Mouse (Mus musculus) ES-E14 (cell line): ENCODE measurements at regions not wholly inside any gene's neighbourhood (a gene's known extent, or its start where the extent isn't known, plus 50 kb on each side); places are given as distances from the start of the nearest gene placed in this dataset.
"Not testable (repeated sequence)": the region's sequence is repeated elsewhere in the genome, so short reads cannot be mapped to it uniquely, and the experiment has no call there.

ENCODE experiments used
- DNase-seq: peaks from one replicate; pipeline ENCODE4 v3.0.0-alpha.2; 2013; ENCODE audit warnings: low read depth, low spot score
- H3K27ac ChIP-seq: 2 replicates; pipeline ENCODE4 v1.5.1; 2012; ENCODE audit warnings: low read depth, mild to moderate bottlenecking, low read length, moderate library complexity, mixed read lengths; ENCODE audit not compliant: poor library complexity, insufficient read depth, severe bottlenecking
- H3K36me3 ChIP-seq: 2 replicates; pipeline ENCODE4 v1.6.1; 2012; ENCODE audit warnings: mild to moderate bottlenecking, low read length, moderate library complexity, mixed read lengths; ENCODE audit not compliant: control insufficient read depth, poor library complexity, insufficient read depth, severe bottlenecking
- H3K4me1 ChIP-seq, 2 experiments: fragments of 150-350 bp in 1 of 2; sonication (generic) in 1 of 2; 2 replicates each; pipeline ENCODE4 v1.6.1; 2012; ENCODE audit warnings: low read length in 2 of 2, mild to moderate bottlenecking in 1 of 2, mixed read lengths in 1 of 2; ENCODE audit not compliant: control insufficient read depth in 2 of 2, insufficient read depth in 2 of 2, poor library complexity in 1 of 2
- H3K4me3 ChIP-seq, 2 experiments: fragments of 150-350 bp in 1 of 2; sonication (generic) in 1 of 2; 2 replicates each; pipeline ENCODE4 v1.5.1; 2012; ENCODE audit warnings: low read length in 2 of 2, low read depth in 1 of 2, mild to moderate bottlenecking in 1 of 2, mixed read lengths in 1 of 2; ENCODE audit not compliant: insufficient read depth in 1 of 2, poor library complexity in 1 of 2, severe bottlenecking in 1 of 2
- H3K9ac ChIP-seq: 2 replicates; pipeline ENCODE4 v1.6.1; 2012; ENCODE audit warnings: low read depth, mild to moderate bottlenecking, low read length, mixed read lengths; ENCODE audit not compliant: poor library complexity, insufficient read depth, severe bottlenecking
- H3K9me3 ChIP-seq: fragments of 150-350 bp; sonication (generic); 2 replicates; pipeline ENCODE4 v1.6.1; 2012; ENCODE audit warnings: low read depth, mild to moderate bottlenecking, low read length; ENCODE audit not compliant: control insufficient read depth, insufficient read depth
- CHD2 ChIP-seq: IDR thresholded peaks from 2 replicates; pipeline ENCODE4 v1.6.1; 2014; ENCODE audit warnings: mild to moderate bottlenecking, low read depth, low read length, inconsistent platforms
- HCFC1 ChIP-seq: IDR thresholded peaks from 2 replicates; pipeline ENCODE4 v1.6.1; 2012; ENCODE audit warnings: low read length, inconsistent platforms, borderline replicate concordance; ENCODE audit not compliant: insufficient read depth
- MAFK ChIP-seq: IDR thresholded peaks from 2 replicates; pipeline ENCODE4 v1.6.1; 2014; ENCODE audit warnings: mild to moderate bottlenecking, low read depth, low read length, inconsistent platforms; ENCODE audit not compliant: insufficient read depth
- ZC3H11A ChIP-seq: IDR thresholded peaks from 2 replicates; pipeline ENCODE4 v1.6.1; 2012; ENCODE audit warnings: low read depth, mild to moderate bottlenecking, inconsistent platforms, low read length, borderline replicate concordance
- ZNF384 ChIP-seq: IDR thresholded peaks from 2 replicates; pipeline ENCODE4 v1.6.1; 2012; ENCODE audit warnings: low read depth, low read length, inconsistent platforms
- in situ Hi-C, 2 experiments: fragments of 600-800 bp; cut with MboI; formaldehyde crosslinking; loops; one replicate each; pipeline ENCODE4 v1.15.1; 2025; ENCODE audit warnings: low sequenced_read_pairs in 2 of 2, inconsistent platforms in 1 of 2; ENCODE audit not compliant: unreplicated experiment in 2 of 2

GRCm38 (mm10) chr11:42928916-42929315 lies 106.6 kb upstream of the Gm9972 start:
- in situ Hi-C loops = no loop called here
- no peak for TF ChIP-seq ZC3H11A
- no peak for TF ChIP-seq HCFC1
- no peak for TF ChIP-seq ZNF384
- no peak for TF ChIP-seq CHD2
- TF ChIP-seq MAFK = no peak
- no peaks in the 10 kb centered on the region for H3K9me3 ChIP-seq
- no peak overlapping the region for H3K9ac ChIP-seq
- no peak overlapping the region for H3K4me3 ChIP-seq
- no peaks in the 10 kb centered on the region for H3K36me3 ChIP-seq
- no peak for DNase-seq
- H3K4me1 ChIP-seq = no peaks in the 10 kb centered on the region
- no peak overlapping the region for H3K27ac ChIP-seq

GRCm38 (mm10) chr11:42939271-42939670 lies 96.3 kb upstream of the Gm9972 start:
- DNase-seq = not testable (repeated sequence)

GRCm38 (mm10) chr11:42941561-42941960 lies 94.0 kb upstream of the Gm9972 start:
- DNase-seq = no peak
- TF ChIP-seq CHD2 (no peak), HCFC1 (no peak), ZC3H11A (no peak), MAFK (no peak), ZNF384 (no peak)

More at GRCm38 (mm10) chr11:42939271-42939670, 96.3 kb upstream of the Gm9972 start:
- H3K36me3 ChIP-seq, H3K4me3 ChIP-seq, in situ Hi-C loops, H3K4me1 ChIP-seq, H3K9me3 ChIP-seq, H3K27ac ChIP-seq, H3K9ac ChIP-seq: not testable (repeated sequence)

GRCm38 (mm10) chr11:42942284-42942683 lies 93.3 kb upstream of the Gm9972 start:
- no peak for DNase-seq
- TF ChIP-seq MAFK (no peak), HCFC1 (no peak), CHD2 (no peak), ZNF384 (no peak), ZC3H11A (no peak)
- Histone ChIP-seq H3K36me3 (no peaks in the 10 kb centered on the region), H3K4me3 (no peak overlapping the region), H3K4me1 (no peaks in the 10 kb centered on the region), H3K27ac (no peak overlapping the region), H3K9ac (no peak overlapping the region), H3K9me3 (no peaks in the 10 kb centered on the region)
- in situ Hi-C loops = no loop called here

More at GRCm38 (mm10) chr11:42941561-42941960, 94.0 kb upstream of the Gm9972 start:
- no peak overlapping the region for H3K4me3 ChIP-seq
- H3K27ac ChIP-seq = no peak overlapping the region
- no peaks in the 10 kb centered on the region for H3K9me3 ChIP-seq
- no peaks in the 10 kb centered on the region for H3K4me1 ChIP-seq
- no peaks in the 10 kb centered on the region for H3K36me3 ChIP-seq
- H3K9ac ChIP-seq = no peak overlapping the region
- in situ Hi-C loops = no loop called here

GRCm38 (mm10) chr11:42944573-42944972 lies 91.0 kb upstream of the Gm9972 start:
- H3K27ac ChIP-seq = no peak overlapping the region
- H3K36me3 ChIP-seq = no peaks in the 10 kb centered on the region
- no peaks in the 10 kb centered on the region for H3K9me3 ChIP-seq
- DNase-seq = no peak
- H3K4me3 ChIP-seq = no peak overlapping the region
- in situ Hi-C loops = no loop called here
- H3K4me1 ChIP-seq = no peaks in the 10 kb centered on the region
- TF ChIP-seq MAFK = no peak
- no peak for TF ChIP-seq CHD2
- no peak for TF ChIP-seq HCFC1
- no peak for TF ChIP-seq ZNF384
- no peak for TF ChIP-seq ZC3H11A
- H3K9ac ChIP-seq = no peak overlapping the region
